Mouse (Mus musculus) kidney, postnatal 0 days (tissue): Measurements from ENCODE around the gene Ube2l6. TPM values are rescaled to one million over a fixed set of nuclear protein-coding genes. Genes with fewer than 3 reads are reported as not detected.

Experiments used
- ATAC-seq: fragments of 200-750 bp; cut with Nextera tagmentation; replicated peaks from 2 replicates; pipeline ENCODE4 v1.8.0; 2017; ENCODE audit warnings: low read depth, moderate number of reproducible peaks, moderate TSS enrichment, moderate library complexity; ENCODE audit not compliant: low FRiP score
- DNase-seq: peaks from one replicate; pipeline ENCODE4 v3.0.0-alpha.2; 2016; ENCODE audit warnings: low spot score
- H3K27ac ChIP-seq: fragments of 300-500 bp; sonication (generic); 2 replicates; pipeline ENCODE4 v1.5.1; 2014; ENCODE audit warnings: mild to moderate bottlenecking
- H3K27me3 ChIP-seq: fragments of 300-500 bp; sonication (generic); 2 replicates; pipeline ENCODE4 v1.6.1; 2014; ENCODE audit warnings: low read length, mixed read lengths; ENCODE audit not compliant: insufficient read depth
- H3K36me3 ChIP-seq: fragments of 300-500 bp; sonication (generic); 2 replicates; pipeline ENCODE4 v1.6.1; 2014; ENCODE audit warnings: low read length, mixed read lengths; ENCODE audit not compliant: insufficient read depth
- H3K4me1 ChIP-seq: fragments of 300-500 bp; sonication (generic); replicated peaks from 2 replicates; pipeline ENCODE4 v1.6.1; 2014; ENCODE audit warnings: antibody characterized with exemption, low read length, mixed read lengths; ENCODE audit not compliant: insufficient read depth
- H3K4me2 ChIP-seq: fragments of 300-500 bp; sonication (generic); 2 replicates; pipeline ENCODE4 v1.6.1; 2014; ENCODE audit warnings: mild to moderate bottlenecking, low read length, moderate library complexity, mixed read lengths
- H3K4me3 ChIP-seq: fragments of 300-500 bp; sonication (generic); replicated peaks from 2 replicates; pipeline ENCODE4 v1.5.1; 2014; ENCODE audit warnings: low read depth, low read length
- H3K9ac ChIP-seq: fragments of 300-500 bp; sonication (generic); 2 replicates; pipeline ENCODE4 v1.6.1; 2014; ENCODE audit warnings: low read depth, low read length
- H3K9me3 ChIP-seq: fragments of 300-500 bp; sonication (generic); replicated peaks from 2 replicates; pipeline ENCODE4 v1.6.1; 2016; ENCODE audit warnings: low read length, inconsistent platforms, mixed read lengths
- CTCF ChIP-seq: IDR thresholded peaks from 2 replicates; pipeline ENCODE4 v1.5.1; 2016; ENCODE audit warnings: antibody characterized with exemption, low read depth, mild to moderate bottlenecking, moderate library complexity
- WGBS: fragments of 180-500 bp; shearing (Covaris S2); extraction: QIAGEN DNeasy Blood & Tissue Kit; methylation state at CpG from one replicate; pipeline ENCODE4 v1.1.7; 2014; 5-methylcytosine and 5-hydroxymethylcytosine counted together
- polyA plus RNA-seq: library from polyadenylated mRNA; unstranded; fragments of >200 nt; fragmentation: Nextera tagmentation; extraction: Ambion mirVana; gene quantifications from 2 replicates; pipeline ENCODE4 v1.2.1, GENCODE M21; 2015

Ube2l6 gene
- polyA plus RNA-seq, 1 experiment from 2014 or later, result 33.9 TPM

- H3K9me3 ChIP-seq, result no peaks in the 10 kb centered on the region
- 0 out of 2 replicates have a peak, but pooled peaks cover 4% of the 10 kb centered on the region for H3K36me3 ChIP-seq
- H3K9ac ChIP-seq, result no peak overlapping the region
- no peak for DNase-seq
- no peak for TF ChIP-seq CTCF
- no peaks in the 10 kb centered on the region for H3K4me1 ChIP-seq
- no peak for ATAC-seq
- H3K4me3 ChIP-seq, result no peak overlapping the region
- H3K27me3 ChIP-seq, result no peaks in the 10 kb centered on the region
- no peak overlapping the region for H3K4me2 ChIP-seq
- H3K27ac ChIP-seq, result no peak overlapping the region
Observed at GRCm38 (mm10) chr2:84809330-84809729, 10.7 kb downstream of the Ube2l6 start.

GRCm38 (mm10) chr2:84810526-84810885 is 11.9 kb downstream of the Ube2l6 start:
- no peak for TF ChIP-seq CTCF
- DNase-seq, result no peak
- peak; percentile 11; the same call in 1 of the 2 replicates for ATAC-seq

GRCm38 (mm10) chr2:84810886-84811577 is 12.4 kb downstream of the Ube2l6 start:
- WGBS, result 26% methylated on average over 26 of the region's 26 CpGs
- Histone ChIP-seq H3K4me1 (no peaks in the 10 kb centered on the region), H3K36me3 (0 out of 2 replicates have a peak, but pooled peaks cover 4% of the 10 kb centered on the region), H3K9me3 (no peaks in the 10 kb centered on the region), H3K4me2 (peak overlapping the region; percentile 39), H3K27ac (no peak overlapping the region), H3K9ac (no peak overlapping the region), H3K27me3 (no peaks in the 10 kb centered on the region), H3K4me3 (0 out of 2 replicates have a peak overlapping the region, but pooled peaks have one; percentile 1)
- DNase-seq, result peak; percentile 96
- peak; percentile 81 for ATAC-seq
- TF ChIP-seq CTCF, result peak; percentile 87

More at GRCm38 (mm10) chr2:84810526-84810885, 11.9 kb downstream of the Ube2l6 start:
- H3K4me2 ChIP-seq, result no peak overlapping the region
- no peaks in the 10 kb centered on the region for H3K4me1 ChIP-seq
- H3K4me3 ChIP-seq, result no peak overlapping the region
- 0 out of 2 replicates have a peak, but pooled peaks cover 4% of the 10 kb centered on the region for H3K36me3 ChIP-seq
- 77% methylated on average over 6 of the region's 6 CpGs for WGBS
- H3K27me3 ChIP-seq, result no peaks in the 10 kb centered on the region
- H3K9ac ChIP-seq, result no peak overlapping the region
- no peaks in the 10 kb centered on the region for H3K9me3 ChIP-seq
- H3K27ac ChIP-seq, result no peak overlapping the region

- Histone ChIP-seq H3K4me2 (no peak overlapping the region), H3K4me3 (no peak overlapping the region), H3K4me1 (no peaks in the 10 kb centered on the region), H3K9ac (no peak overlapping the region), H3K36me3 (0 out of 2 replicates have a peak, but pooled peaks cover 4% of the 10 kb centered on the region), H3K27ac (no peak overlapping the region), H3K9me3 (no peaks in the 10 kb centered on the region), H3K27me3 (no peaks in the 10 kb centered on the region)
- WGBS, result 69% methylated on average over 7 of the region's 7 CpGs
- no peak for TF ChIP-seq CTCF
- ATAC-seq (no peak), DNase-seq (no peak)
Observed at GRCm38 (mm10) chr2:84811880-84812279, 13.3 kb downstream of the Ube2l6 start.

GRCm38 (mm10) chr2:84812676-84813075 is 14.0 kb downstream of the Ube2l6 start:
- no peak overlapping the region for H3K9ac ChIP-seq
- DNase-seq (no peak), ATAC-seq (no peak)
- no peaks in the 10 kb centered on the region for H3K27me3 ChIP-seq
- no peak for TF ChIP-seq CTCF
- H3K4me2 ChIP-seq, result no peak overlapping the region
- no peak overlapping the region for H3K4me3 ChIP-seq
- 0 out of 2 replicates have a peak, but pooled peaks cover 4% of the 10 kb centered on the region for H3K36me3 ChIP-seq
- no peaks in the 10 kb centered on the region for H3K4me1 ChIP-seq
- WGBS, result 81% methylated on average over 6 of the region's 6 CpGs
- H3K27ac ChIP-seq, result no peak overlapping the region
- no peaks in the 10 kb centered on the region for H3K9me3 ChIP-seq

GRCm38 (mm10) chr2:84819861-84820260 is 21.2 kb downstream of the Ube2l6 start:
- Histone ChIP-seq H3K27me3 (no peaks in the 10 kb centered on the region), H3K27ac (no peak overlapping the region), H3K4me3 (no peak overlapping the region), H3K4me1 (no peaks in the 10 kb centered on the region), H3K9me3 (no peaks in the 10 kb centered on the region), H3K4me2 (no peak overlapping the region), H3K36me3 (no peaks in the 10 kb centered on the region), H3K9ac (no peak overlapping the region)
- no peak for ATAC-seq
- WGBS, result 17% methylated on average over 3 of the region's 3 CpGs
- DNase-seq, result no peak
- TF ChIP-seq CTCF, result no peak
